Mouse (Mus musculus): ENCODE results near the gene D930048N14Rik. TPM values are rescaled to one million over a fixed set of nuclear protein-coding genes. Genes with fewer than 3 reads are reported as not detected.

The D930048N14Rik gene
- total RNA-seq, 2 experiments from 2014 or later: 0.09 to 0.14 TPM

DNA sequence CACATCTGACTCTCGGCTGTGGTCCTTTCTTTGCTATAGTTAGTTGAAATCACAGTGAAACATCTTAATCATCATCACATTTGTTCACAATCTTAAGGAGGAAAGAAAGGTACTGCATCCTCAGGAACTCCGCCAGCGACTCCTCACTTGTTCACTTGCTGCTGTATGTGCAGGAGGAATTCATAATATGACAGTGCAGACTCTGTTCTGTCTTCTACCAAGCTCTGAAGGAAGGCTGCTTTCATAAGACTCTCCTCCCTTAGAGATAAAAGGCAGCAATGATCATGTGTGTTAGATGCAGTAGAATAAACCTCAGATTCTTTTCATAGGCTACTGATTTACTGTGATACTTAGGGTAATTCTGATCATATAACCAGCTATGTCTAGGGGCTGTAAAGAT lies 44.2 kb downstream of the D930048N14Rik start:
- no peak for DNase-seq (ENCODE audit: low spot score)

DNA sequence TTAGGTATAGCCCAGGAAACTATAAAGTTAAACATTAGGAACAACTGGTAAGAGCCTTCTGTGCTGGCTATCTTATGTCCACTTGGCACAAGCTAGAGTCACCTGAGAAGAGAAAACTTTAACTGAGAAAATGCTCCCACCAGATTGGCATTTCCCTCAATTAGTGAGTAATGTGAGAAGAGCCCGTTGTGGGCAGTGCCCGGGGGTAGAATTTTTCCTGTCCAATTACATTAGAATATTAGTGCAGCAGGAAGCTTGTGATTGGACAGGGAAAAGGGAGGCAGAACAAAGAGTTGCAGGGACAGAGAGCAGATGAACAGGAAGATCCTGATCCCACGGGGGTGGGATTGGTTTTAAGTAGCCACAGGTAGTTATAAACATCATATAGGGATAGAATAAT lies 52.1 kb downstream of the D930048N14Rik start:
- no peak for DNase-seq (ENCODE audit: low spot score)

DNA sequence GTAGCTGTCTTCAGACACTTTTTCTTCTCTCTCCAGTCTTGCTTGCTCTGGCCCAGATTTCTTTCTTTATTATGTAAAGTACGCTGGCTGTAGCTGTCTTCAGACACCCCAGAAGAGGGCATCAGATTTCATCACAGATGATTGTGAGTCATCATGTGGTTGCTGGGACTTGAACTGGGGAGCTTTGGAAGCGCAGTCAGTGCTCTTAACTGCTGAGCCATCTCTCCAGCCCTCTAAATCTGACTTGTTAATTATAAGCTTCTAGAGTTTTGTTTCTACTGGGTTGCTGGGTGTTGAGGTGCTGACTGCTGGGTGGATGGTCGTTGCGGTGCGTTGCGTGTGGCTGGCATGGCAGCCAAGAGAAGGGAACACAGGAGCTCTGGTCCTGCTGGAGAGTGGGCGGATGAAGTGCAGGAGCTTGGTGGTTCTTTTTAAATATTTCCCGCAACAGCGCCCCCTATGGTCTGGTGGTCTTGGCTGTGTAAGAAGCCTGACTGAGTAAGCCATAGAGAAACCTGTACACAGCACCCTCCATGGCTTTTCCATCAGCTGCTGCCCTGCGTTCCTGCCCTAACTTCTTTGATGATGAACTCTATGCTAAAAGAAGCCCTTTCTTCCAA lies 52.7 kb downstream of the D930048N14Rik start:
- DNase-seq (ENCODE audit: low spot score): no peak

DNA sequence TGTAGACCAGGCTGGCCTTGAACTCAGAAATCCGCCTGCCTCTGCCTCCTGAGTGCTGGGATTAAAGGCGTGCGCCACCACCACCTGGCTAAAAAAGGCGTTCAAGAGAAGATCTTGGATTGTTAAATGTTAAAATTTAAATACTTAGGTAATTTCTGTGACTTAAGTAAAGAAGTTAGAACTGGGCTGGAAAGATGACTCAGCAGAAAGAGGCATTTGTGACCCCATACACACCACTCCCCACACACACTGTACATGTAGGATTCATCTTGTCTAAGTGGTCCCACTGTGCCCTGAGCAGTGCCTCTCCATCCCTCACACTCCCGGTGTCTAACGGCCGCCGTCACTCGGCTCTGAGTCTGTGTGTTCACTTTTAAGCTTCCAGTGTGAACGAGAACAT lies 55.7 kb downstream of the D930048N14Rik start:
- DNase-seq (ENCODE audit: low spot score): no peak

DNA sequence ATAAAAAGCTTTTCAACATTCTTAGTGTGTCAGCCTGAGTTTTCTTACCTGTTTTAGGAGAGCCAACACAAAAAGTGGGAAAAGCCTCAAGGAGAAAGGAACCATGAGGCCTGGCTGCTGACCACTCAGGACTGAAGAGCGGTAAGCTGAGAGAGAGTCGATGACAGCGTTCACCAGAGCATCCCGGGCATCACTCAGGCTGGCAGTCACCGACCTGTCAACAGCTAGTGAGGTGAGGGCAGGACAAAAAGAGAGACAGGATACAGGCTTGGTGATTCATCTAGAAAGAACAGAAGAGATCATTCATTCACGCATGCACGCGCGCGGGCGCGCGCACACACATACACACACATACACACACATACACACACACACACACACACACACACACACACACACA lies 56.3 kb downstream of the D930048N14Rik start:
- DNase-seq (ENCODE audit: low spot score): no peak

Other genes with a start within 250 kb of the D930048N14Rik start
- gene Phykpl, start 66.2 kb upstream of the D930048N14Rik start, total RNA-seq (2021): 10 to 100 TPM; 10.9 to 11.9 TPM
- gene Hnrnpab, start 44.1 kb upstream of the D930048N14Rik start, total RNA-seq (2021): 100 to 1,000 TPM; 103 to 109 TPM
- 10 to 100 TPM; 24.2 to 28.1 TPM for gene Nhp2, start 31.2 kb upstream of the D930048N14Rik start, total RNA-seq (2021)
- gene Rmnd5b, start 15.1 kb upstream of the D930048N14Rik start, total RNA-seq (2021): 10 to 100 TPM; 10.7 to 12.7 TPM
- 1 to 10 TPM; 2.0 to 2.6 TPM for gene N4bp3, start 112 bp upstream of the D930048N14Rik start, total RNA-seq (2021)
- 10 to 100 TPM; 40.2 to 46.1 TPM for gene 0610009B22Rik, start 37.9 kb downstream of the D930048N14Rik start, total RNA-seq (2021)
- 10 to 100 TPM; 32.4 to 42.5 TPM for gene Sec24a, start 112.7 kb downstream of the D930048N14Rik start, total RNA-seq (2021)
- 100 to 1,000 TPM; 433 to 496 TPM for gene Sar1b, start 112.7 kb downstream of the D930048N14Rik start, total RNA-seq (2021)
- 1 to 10 TPM; 6.5 to 9.4 TPM for gene Jade2, start 206.7 kb downstream of the D930048N14Rik start, total RNA-seq (2021)